Mouse (Mus musculus): ENCODE measurements around the gene Tpp1. TPM values are rescaled to one million over a fixed set of nuclear protein-coding genes. Genes with fewer than 3 reads are reported as not detected.

Tpp1 gene
- 96.7 TPM for polyA plus RNA-seq (2015; fragmentation: Illumina TruSeq; extraction: RNeasy Lipid Tissue Mini Kit (QIAGEN cat#74804); ENCODE audit: insufficient read depth, low replicate concordance)

GRCm38 (mm10) chr7:105751491-105752433 is at the start of gene Tpp1:
Gene Tpp1, minus strand, starts transcription at chr7:105752235.

DNA sequence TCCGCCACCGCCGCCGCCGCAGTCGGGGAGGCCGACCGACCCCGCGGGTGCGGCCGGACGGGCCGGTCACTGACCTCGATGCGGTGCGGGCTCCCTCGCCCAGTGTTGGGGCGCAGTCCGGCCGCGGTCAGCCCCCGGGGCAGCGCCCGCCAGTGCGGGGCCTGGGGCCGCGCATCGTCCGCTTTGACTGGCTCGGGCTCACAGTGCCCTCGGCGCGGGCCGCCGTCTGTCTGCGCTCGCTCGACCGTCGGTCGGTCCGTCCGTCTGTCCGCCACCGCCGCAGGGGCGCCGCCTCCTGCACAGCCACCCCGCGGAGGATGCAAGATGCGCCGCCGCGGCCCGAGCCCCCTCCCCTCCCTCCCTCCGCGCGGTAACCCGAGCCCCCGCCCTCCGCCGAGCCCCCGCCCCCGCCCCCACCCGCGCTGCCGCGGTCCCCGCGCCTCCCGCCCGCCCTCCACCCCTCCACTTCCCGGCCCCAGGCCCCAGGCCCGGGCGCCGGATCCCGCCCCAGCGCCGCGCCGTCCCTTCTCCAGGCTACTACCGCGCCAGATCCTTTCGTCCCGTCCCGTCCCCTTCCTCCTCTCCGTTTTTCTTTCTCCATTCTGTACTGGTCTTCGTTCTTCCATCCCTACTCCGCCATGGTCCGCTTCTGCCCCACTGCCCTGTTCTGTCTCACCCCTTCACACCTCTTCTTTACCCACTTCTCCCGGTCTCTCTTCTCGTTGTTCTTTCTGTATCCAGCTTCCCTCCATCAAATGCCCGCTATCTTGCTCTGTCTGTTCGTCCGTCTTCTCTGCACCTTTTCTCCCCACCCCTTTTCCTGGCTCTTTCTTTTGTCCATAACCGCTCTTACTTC is 35.5 kb upstream of the Tpp1 start, which contains the start of gene Dchs1:
Gene Dchs1, minus strand, starts transcription at position 370 of the 856 bp plus-strand sequence.

GRCm38 (mm10) chr7:105743926-105744590 is 8.0 kb downstream of the Tpp1 start, which contains the start of gene Taf10:
Gene Taf10, minus strand, starts transcription at chr7:105744361.

DNA sequence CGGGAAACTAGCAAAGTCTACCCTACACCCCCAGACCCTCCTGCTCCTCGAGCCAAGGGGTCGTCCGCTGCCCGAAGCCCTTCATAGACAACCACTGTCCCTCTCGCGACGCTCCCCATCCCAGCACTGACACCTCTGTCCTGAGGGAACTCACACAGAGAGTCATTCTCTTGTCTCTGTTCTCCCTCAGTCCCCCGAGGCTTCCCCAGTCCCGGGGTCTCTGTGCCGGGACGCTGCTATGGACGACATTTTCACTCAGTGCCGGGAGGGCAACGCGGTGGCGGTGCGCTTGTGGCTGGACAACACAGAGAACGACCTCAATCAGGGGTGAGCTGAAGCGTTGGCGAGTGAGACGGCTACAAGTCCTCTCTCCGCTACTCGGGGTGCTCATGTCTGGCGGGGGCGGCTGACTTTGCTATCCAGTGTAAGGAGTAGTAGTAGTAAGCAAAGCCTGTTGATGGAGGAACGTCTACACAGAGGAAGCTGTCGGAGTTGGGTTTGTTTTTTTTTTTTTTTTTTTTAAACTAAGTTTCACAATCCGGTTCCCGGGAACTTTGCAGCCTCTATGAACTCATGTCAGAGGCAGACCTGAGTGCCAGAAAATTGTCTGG is 15.0 kb downstream of the Tpp1 start, which contains the start of gene Rrp8:
Gene Rrp8, minus strand, starts transcription at position 475 of the 611 bp plus-strand sequence.

DNA sequence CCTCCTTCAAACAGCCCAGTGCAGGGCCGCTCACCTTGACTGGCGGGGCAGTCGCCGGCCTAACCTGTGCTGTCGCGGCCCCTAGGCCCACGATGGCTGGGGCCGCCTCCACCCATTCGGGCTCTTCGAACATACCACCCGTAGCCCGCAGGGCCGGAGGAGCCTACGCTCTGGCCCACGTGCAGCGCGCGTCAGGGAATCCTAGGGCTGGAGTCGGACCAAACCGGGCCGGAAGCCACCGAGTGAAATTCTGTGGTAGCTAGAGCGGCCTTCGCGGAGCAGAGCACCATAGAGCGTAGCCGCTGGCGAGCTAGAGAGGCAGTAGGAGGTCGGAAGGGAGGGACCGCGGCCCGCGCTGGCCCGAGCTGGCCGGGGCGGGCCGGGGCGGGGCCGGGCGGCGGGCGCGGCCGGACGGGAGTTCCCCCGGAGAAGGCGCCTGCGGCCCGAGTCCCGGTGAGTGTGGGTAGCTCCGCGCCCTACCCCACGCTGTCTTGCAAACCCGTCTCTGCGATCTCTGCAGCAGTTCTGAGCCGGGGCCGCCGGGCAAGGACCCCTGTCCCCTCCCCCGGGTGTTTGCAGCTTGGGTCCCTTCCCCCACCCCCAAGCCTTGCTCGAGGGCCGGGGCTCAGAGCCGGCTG is 15.7 kb downstream of the Tpp1 start, which contains the start of gene Ilk:
Gene Ilk, plus strand, starts transcription at position 329 of the 638 bp plus-strand sequence.

Other genes with a start within 250 kb of the Tpp1 start
- 12.2 TPM for gene Smpd1, start 197.9 kb downstream of the Tpp1 start, polyA plus RNA-seq (2015; fragmentation: Illumina TruSeq; extraction: RNeasy Lipid Tissue Mini Kit (QIAGEN cat#74804); ENCODE audit: insufficient read depth, low replicate concordance)
- gene Apbb1, start 170.6 kb downstream of the Tpp1 start, polyA plus RNA-seq (2015; fragmentation: Illumina TruSeq; extraction: RNeasy Lipid Tissue Mini Kit (QIAGEN cat#74804); ENCODE audit: insufficient read depth, low replicate concordance): 1.8 TPM
- gene Hpx, start 152.1 kb downstream of the Tpp1 start, polyA plus RNA-seq (2015; fragmentation: Illumina TruSeq; extraction: RNeasy Lipid Tissue Mini Kit (QIAGEN cat#74804); ENCODE audit: insufficient read depth, low replicate concordance): 0.26 TPM
- gene Trim3, start 118.7 kb downstream of the Tpp1 start, polyA plus RNA-seq (2015; fragmentation: Illumina TruSeq; extraction: RNeasy Lipid Tissue Mini Kit (QIAGEN cat#74804); ENCODE audit: insufficient read depth, low replicate concordance): 38.1 TPM
- gene Timm10b, start 112.2 kb downstream of the Tpp1 start, polyA plus RNA-seq (2015; fragmentation: Illumina TruSeq; extraction: RNeasy Lipid Tissue Mini Kit (QIAGEN cat#74804); ENCODE audit: insufficient read depth, low replicate concordance): 33.4 TPM
- gene Arfip2, start 111.8 kb downstream of the Tpp1 start, polyA plus RNA-seq (2015; fragmentation: Illumina TruSeq; extraction: RNeasy Lipid Tissue Mini Kit (QIAGEN cat#74804); ENCODE audit: insufficient read depth, low replicate concordance): 23.6 TPM
- gene Gm45799, start 111.7 kb downstream of the Tpp1 start, polyA plus RNA-seq (2015; fragmentation: Illumina TruSeq; extraction: RNeasy Lipid Tissue Mini Kit (QIAGEN cat#74804); ENCODE audit: insufficient read depth, low replicate concordance): 6.7 TPM
- gene Dnhd1, start 101.4 kb downstream of the Tpp1 start, polyA plus RNA-seq (2015; fragmentation: Illumina TruSeq; extraction: RNeasy Lipid Tissue Mini Kit (QIAGEN cat#74804); ENCODE audit: insufficient read depth, low replicate concordance): 7.2 TPM
- gene Ilk, start 15.6 kb downstream of the Tpp1 start, polyA plus RNA-seq (2015; fragmentation: Illumina TruSeq; extraction: RNeasy Lipid Tissue Mini Kit (QIAGEN cat#74804); ENCODE audit: insufficient read depth, low replicate concordance): 159 TPM
- 51.1 TPM for gene Rrp8, start 14.8 kb downstream of the Tpp1 start, polyA plus RNA-seq (2015; fragmentation: Illumina TruSeq; extraction: RNeasy Lipid Tissue Mini Kit (QIAGEN cat#74804); ENCODE audit: insufficient read depth, low replicate concordance)
- gene Taf10, start 7.9 kb downstream of the Tpp1 start, polyA plus RNA-seq (2015; fragmentation: Illumina TruSeq; extraction: RNeasy Lipid Tissue Mini Kit (QIAGEN cat#74804); ENCODE audit: insufficient read depth, low replicate concordance): 127 TPM
- gene Dchs1, start 35.4 kb upstream of the Tpp1 start, polyA plus RNA-seq (2015; fragmentation: Illumina TruSeq; extraction: RNeasy Lipid Tissue Mini Kit (QIAGEN cat#74804); ENCODE audit: insufficient read depth, low replicate concordance): 2.1 TPM
- gene Mrpl17, start 58.9 kb upstream of the Tpp1 start, polyA plus RNA-seq (2015; fragmentation: Illumina TruSeq; extraction: RNeasy Lipid Tissue Mini Kit (QIAGEN cat#74804); ENCODE audit: insufficient read depth, low replicate concordance): 71.3 TPM
- gene Gm4070, start 201.7 kb upstream of the Tpp1 start, polyA plus RNA-seq (2015; fragmentation: Illumina TruSeq; extraction: RNeasy Lipid Tissue Mini Kit (QIAGEN cat#74804); ENCODE audit: insufficient read depth, low replicate concordance): 101 TPM

Measured in spleen, adult 10 weeks (tissue).